Mouse (Mus musculus) forebrain, embryonic 13.5 days (tissue): ENCODE data around the gene Vmn2r108. TPM values are rescaled to one million over a fixed set of nuclear protein-coding genes. Genes with fewer than 3 reads are reported as not detected.
"Not testable (repeated sequence)": the region's sequence is repeated elsewhere in the genome, so short reads cannot be mapped to it uniquely, and the experiment has no call there.

Experiments used
- ATAC-seq: fragments of 200-750 bp; cut with Nextera tagmentation; 2 replicates; pipeline ENCODE4 v1.8.0; 2017
- H3K27ac ChIP-seq: fragments of 300-500 bp; sonication (generic); 2 replicates; pipeline ENCODE4 v1.5.1; 2015; ENCODE audit warnings: inconsistent platforms, mild to moderate bottlenecking, moderate library complexity
- H3K27me3 ChIP-seq: fragments of 300-500 bp; sonication (generic); 2 replicates; pipeline ENCODE4 v1.6.1; 2015; ENCODE audit warnings: mild to moderate bottlenecking, inconsistent platforms
- H3K36me3 ChIP-seq: fragments of 300-500 bp; sonication (generic); 2 replicates; pipeline ENCODE4 v1.6.1; 2015; ENCODE audit warnings: mild to moderate bottlenecking, inconsistent platforms; ENCODE audit not compliant: poor library complexity, severe bottlenecking
- H3K4me1 ChIP-seq: fragments of 300-500 bp; sonication (generic); 2 replicates; pipeline ENCODE4 v1.6.1; 2015; ENCODE audit warnings: inconsistent platforms
- H3K4me2 ChIP-seq: fragments of 300-500 bp; sonication (generic); 2 replicates; pipeline ENCODE4 v1.6.1; 2015; ENCODE audit warnings: inconsistent platforms, mild to moderate bottlenecking, moderate library complexity
- H3K4me3 ChIP-seq: fragments of 300-500 bp; sonication (generic); 2 replicates; pipeline ENCODE4 v1.5.1; 2015; ENCODE audit warnings: mild to moderate bottlenecking, inconsistent platforms
- H3K9ac ChIP-seq: fragments of 300-500 bp; sonication (generic); 2 replicates; pipeline ENCODE4 v1.6.1; 2015; ENCODE audit warnings: mild to moderate bottlenecking, inconsistent platforms
- H3K9me3 ChIP-seq: fragments of 300-500 bp; sonication (generic); replicated peaks from 2 replicates; pipeline ENCODE4 v1.6.1; 2016; ENCODE audit warnings: inconsistent platforms
- WGBS: fragments of 180-500 bp; shearing (Covaris S2); methylation state at CpG from one replicate; pipeline ENCODE4 v1.1.7; 2015; 5-methylcytosine and 5-hydroxymethylcytosine counted together
- polyA plus RNA-seq: library from polyadenylated mRNA; unstranded; fragments of >200 nt; fragmentation: Nextera tagmentation; extraction: Ambion mirVana; gene quantifications from 2 replicates; pipeline ENCODE4 v1.2.1, GENCODE M21; 2015

The Vmn2r108 gene
- not detected in 2 replicates for polyA plus RNA-seq

DNA sequence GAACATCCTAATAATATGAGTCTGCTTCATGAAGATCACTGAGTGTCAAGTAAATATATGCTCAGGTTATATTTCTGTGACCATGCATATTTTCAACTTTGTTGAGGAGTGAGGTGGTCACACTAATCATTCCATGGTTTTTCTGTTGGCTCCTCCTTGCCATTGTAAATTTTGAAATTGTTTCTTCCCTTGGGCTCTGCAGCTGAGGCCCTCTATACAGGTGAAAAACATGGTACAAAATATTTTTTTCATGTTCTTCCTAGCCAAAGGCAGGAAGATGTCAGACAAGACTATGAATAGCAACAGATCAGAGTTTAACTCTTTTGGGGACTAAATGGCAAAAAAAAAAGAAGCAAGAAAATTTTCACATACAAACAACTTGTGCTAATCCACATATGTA lies at the start of gene Vmn2r108:
TSS of gene Vmn2r108 (minus strand) at position 101 of the 400 bp plus-strand sequence.
- Histone ChIP-seq H3K27me3 (no peaks in the 10 kb centered on the region), H3K4me1 (no peaks in the 10 kb centered on the region), H3K27ac (no peak within 1 kb of the TSS), H3K9ac (no peak within 1 kb of the TSS), H3K9me3 (peaks cover 8% of the 10 kb centered on the region), H3K4me3 (no peak within 1 kb of the TSS), H3K36me3 (no peaks in the 10 kb centered on the region), H3K4me2 (no peak within 1 kb of the TSS)
- ATAC-seq, result no peak

GRCm38 (mm10) chr17:20508247-20508646 lies 27.1 kb upstream of the Vmn2r108 start:
- not testable (repeated sequence) for H3K36me3 ChIP-seq, H3K27me3 ChIP-seq, H3K4me2 ChIP-seq, ATAC-seq, H3K4me3 ChIP-seq, H3K4me1 ChIP-seq, H3K27ac ChIP-seq, H3K9ac ChIP-seq
- H3K9me3 ChIP-seq, result peaks cover 12% of the 10 kb centered on the region

- H3K27ac ChIP-seq, result no peak within 1 kb of the TSS
- H3K4me2 ChIP-seq, result no peak within 1 kb of the TSS
- ATAC-seq, result no peak
- H3K9me3 ChIP-seq, result peaks cover 20% of the 10 kb centered on the region
- H3K36me3 ChIP-seq, result no peaks in the 10 kb centered on the region
- H3K4me1 ChIP-seq, result no peaks in the 10 kb centered on the region
- no peak within 1 kb of the TSS for H3K9ac ChIP-seq
- no peak within 1 kb of the TSS for H3K4me3 ChIP-seq
- no peaks in the 10 kb centered on the region for H3K27me3 ChIP-seq
These were observed 16.7 kb upstream of the Vmn2r108 start, which contains the start of gene Vmn1r225 for GRCm38 (mm10) chr17:20497858-20498257. Gene Vmn1r225, plus strand, starts transcription at chr17:20498158.

DNA sequence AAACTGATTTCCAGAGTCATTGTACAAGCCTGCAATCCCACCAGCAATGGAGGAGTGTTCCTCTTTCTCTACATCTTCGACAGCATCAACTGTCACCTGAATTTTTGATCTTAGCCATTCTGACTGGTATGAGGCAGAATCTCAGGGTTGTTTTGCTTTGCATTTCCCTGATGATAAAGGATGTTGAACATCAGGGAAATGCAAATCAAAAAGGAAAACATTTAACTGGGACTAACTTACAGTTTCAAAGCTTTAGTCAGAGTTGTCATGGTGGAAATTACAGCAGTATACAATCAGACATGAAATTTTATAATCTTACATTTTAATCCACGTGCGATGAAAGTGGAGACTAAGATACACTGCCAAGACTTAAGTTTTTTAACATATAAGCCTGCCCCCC lies 7.8 kb downstream of the Vmn2r108 start:
- WGBS, result 65% methylated on average over 3 of the region's 3 CpGs

GRCm38 (mm10) chr17:20439263-20439662 lies 41.9 kb downstream of the Vmn2r108 start:
- H3K9ac ChIP-seq, result no peak overlapping the region
- no peaks in the 10 kb centered on the region for H3K27me3 ChIP-seq
- ATAC-seq, result no peak
- H3K36me3 ChIP-seq, result no peaks in the 10 kb centered on the region
- peaks cover 27% of the 10 kb centered on the region for H3K9me3 ChIP-seq
- no peak overlapping the region for H3K27ac ChIP-seq
- no peak overlapping the region for H3K4me3 ChIP-seq
- H3K4me2 ChIP-seq, result no peak overlapping the region
- H3K4me1 ChIP-seq, result no peaks in the 10 kb centered on the region

More for the DNA sequence above, 7.8 kb downstream of the Vmn2r108 start:
- Histone ChIP-seq H3K4me2 (no peak overlapping the region), H3K9ac (no peak overlapping the region), H3K4me1 (no peaks in the 10 kb centered on the region), H3K9me3 (peaks cover 8% of the 10 kb centered on the region), H3K4me3 (no peak overlapping the region), H3K27me3 (no peaks in the 10 kb centered on the region), H3K27ac (no peak overlapping the region), H3K36me3 (no peaks in the 10 kb centered on the region)
- no peak for ATAC-seq

- ATAC-seq, result no peak
- Histone ChIP-seq H3K4me2 (no peak within 1 kb of the TSS), H3K9ac (no peak within 1 kb of the TSS), H3K4me3 (no peak within 1 kb of the TSS), H3K36me3 (no peaks in the 10 kb centered on the region), H3K9me3 (peaks cover 6% of the 10 kb centered on the region; the same call in 1 of the 2 replicates), H3K27ac (no peak within 1 kb of the TSS), H3K4me1 (no peaks in the 10 kb centered on the region), H3K27me3 (no peaks in the 10 kb centered on the region)
- 22% methylated on average over 1 of the region's 1 CpGs for WGBS
These were observed 67.3 kb downstream of the Vmn2r108 start, which contains the start of gene Vmn1r224 for GRCm38 (mm10) chr17:20413846-20414245. Gene Vmn1r224, plus strand, starts transcription at chr17:20414146.

Other genes starting within 250 kb of the Vmn2r108 start
- gene Vmn2r105, start 246.3 kb downstream of the Vmn2r108 start, polyA plus RNA-seq, result not detected in 2 replicates
- gene Vmn2r106, start 195.8 kb downstream of the Vmn2r108 start, polyA plus RNA-seq, result not detected in 2 replicates
- not detected in 2 replicates for gene Vmn2r107, start 136.1 kb downstream of the Vmn2r108 start, polyA plus RNA-seq
- gene Vmn1r224, start 67.2 kb downstream of the Vmn2r108 start, polyA plus RNA-seq, result not detected in 2 replicates
- gene Vmn1r225, start 16.8 kb upstream of the Vmn2r108 start, polyA plus RNA-seq, result not detected in 2 replicates
- not detected in 2 replicates for gene Vmn2r109, start 83.4 kb upstream of the Vmn2r108 start, polyA plus RNA-seq
- 0.03 TPM in 2 replicates for gene Vmn2r110, start 115.1 kb upstream of the Vmn2r108 start, polyA plus RNA-seq
- gene Fpr-rs3, start 143.5 kb upstream of the Vmn2r108 start, polyA plus RNA-seq, result not detected in 2 replicates
- not detected in 2 replicates for gene Vmn1r226, start 201.5 kb upstream of the Vmn2r108 start, polyA plus RNA-seq
- not detected in 2 replicates for gene Vmn1r227, start 248.5 kb upstream of the Vmn2r108 start, polyA plus RNA-seq